Mouse (Mus musculus) MEL (cell line): Measurements from ENCODE around the gene Tmem50a. TPM values are rescaled to one million over a fixed set of nuclear protein-coding genes. Genes with fewer than 3 reads are reported as not detected.

Experiments used
- DNase-seq: peaks from one replicate; pipeline ENCODE4 v3.0.0; 2011; ENCODE audit warnings: low read depth, low spot score
- H3K27ac ChIP-seq: 2 replicates; pipeline ENCODE4 v1.5.1; 2012; ENCODE audit warnings: low read depth, mild to moderate bottlenecking, control low read depth, low read length, moderate library complexity; ENCODE audit not compliant: control insufficient read depth
- H3K27me3 ChIP-seq, 2 experiments: fragments of 150-350 bp in 1 of 2; sonication (generic) in 1 of 2; 2 replicates each; pipeline ENCODE4 v1.6.1; 2012; ENCODE audit warnings: low read length in 2 of 2, mild to moderate bottlenecking in 2 of 2, improper control_type of control experiment in 1 of 2, moderate library complexity in 1 of 2; ENCODE audit not compliant: insufficient read depth in 2 of 2, control insufficient read depth in 1 of 2
- H3K36me3 ChIP-seq, 2 experiments: 2 replicates each; pipeline ENCODE4 v1.6.1; 2012 to 2014; ENCODE audit warnings: low read length in 2 of 2, improper control_type of control experiment in 1 of 2, inconsistent platforms in 1 of 2, mild to moderate bottlenecking in 1 of 2; ENCODE audit not compliant: insufficient read depth in 2 of 2, control insufficient read depth in 1 of 2
- H3K4me1 ChIP-seq, 2 experiments: fragments of 150-350 bp in 1 of 2; sonication (generic) in 1 of 2; 2 replicates each; pipeline ENCODE4 v1.6.1; 2012; ENCODE audit warnings: low read length in 2 of 2, improper control_type of control experiment in 1 of 2, mild to moderate bottlenecking in 1 of 2; ENCODE audit not compliant: insufficient read depth in 2 of 2, control insufficient read depth in 1 of 2
- H3K4me3 ChIP-seq, 2 experiments: fragments of 150-350 bp in 1 of 2; sonication (generic) in 1 of 2; 2 replicates each; pipeline ENCODE4 v1.5.1; 2012; ENCODE audit warnings: low read depth in 2 of 2, low read length in 2 of 2, mild to moderate bottlenecking in 2 of 2, moderate library complexity in 2 of 2, control low read depth in 1 of 2, improper control_type of control experiment in 1 of 2; ENCODE audit not compliant: control insufficient read depth in 1 of 2, insufficient read depth in 1 of 2
- H3K79me2 ChIP-seq: 2 replicates; pipeline ENCODE4 v1.6.1; 2012; ENCODE audit warnings: mild to moderate bottlenecking, low read length, moderate library complexity; ENCODE audit not compliant: control insufficient read depth, poor library complexity, insufficient read depth
- H3K9ac ChIP-seq: 2 replicates; pipeline ENCODE4 v1.6.1; 2012; ENCODE audit warnings: low read depth, mild to moderate bottlenecking, control low read depth, low read length, moderate library complexity; ENCODE audit not compliant: control insufficient read depth, poor library complexity, severe bottlenecking
- H3K9me3 ChIP-seq: fragments of 150-350 bp; sonication (generic); replicated peaks from 2 replicates; pipeline ENCODE4 v1.6.1; 2012; ENCODE audit warnings: mild to moderate bottlenecking, low read length, improper control_type of control experiment, moderate library complexity; ENCODE audit not compliant: insufficient read depth
- CTCF ChIP-seq, 3 experiments: IDR thresholded peaks in 2 of 3; conservative IDR thresholded peaks in 1 of 3; 2 replicates each; pipeline ENCODE4 v1.5.1; 2011 to 2012; ENCODE audit warnings: low read length in 3 of 3, low read depth in 2 of 3, mild to moderate bottlenecking in 2 of 3, improper control_type of control experiment in 1 of 3, inconsistent platforms in 1 of 3, mixed read lengths in 1 of 3, moderate library complexity in 1 of 3; ENCODE audit not compliant: control insufficient read depth in 1 of 3, insufficient read depth in 1 of 3, poor library complexity in 1 of 3, severe bottlenecking in 1 of 3
- E2F4 ChIP-seq: IDR thresholded peaks from 2 replicates; pipeline ENCODE4 v1.6.1; 2011; ENCODE audit warnings: low read depth, low read length, improper control_type of control experiment, borderline replicate concordance
- EP300 ChIP-seq, 2 experiments: IDR thresholded peaks; 2 replicates each; pipeline ENCODE4 v1.6.1; 2011; ENCODE audit warnings: improper control_type of control experiment in 2 of 2, low read length in 2 of 2, low read depth in 1 of 2, mild to moderate bottlenecking in 1 of 2
- ETS1 ChIP-seq: IDR thresholded peaks from 2 replicates; pipeline ENCODE4 v1.6.1; 2012; ENCODE audit warnings: low read depth, mild to moderate bottlenecking, inconsistent platforms, low read length, improper control_type of control experiment, moderate library complexity
- GABPA ChIP-seq: IDR thresholded peaks from 2 replicates; pipeline ENCODE4 v1.6.1; 2012; ENCODE audit warnings: low read depth, mild to moderate bottlenecking, inconsistent platforms, low read length, improper control_type of control experiment, moderate library complexity
- GATA1 ChIP-seq: IDR thresholded peaks from 2 replicates; pipeline ENCODE4 v1.6.1; 2011; ENCODE audit warnings: low read depth, low read length, improper control_type of control experiment
- HCFC1 ChIP-seq: IDR thresholded peaks from 2 replicates; pipeline ENCODE4 v1.6.1; 2012; ENCODE audit warnings: low read depth, mild to moderate bottlenecking, inconsistent platforms, low read length, improper control_type of control experiment, moderate library complexity
- JUND ChIP-seq: IDR thresholded peaks from 2 replicates; pipeline ENCODE4 v1.6.1; 2011; ENCODE audit warnings: low read depth, mild to moderate bottlenecking, improper control_type of control experiment, low read length
- MAX ChIP-seq: IDR thresholded peaks from 2 replicates; pipeline ENCODE4 v1.6.1; 2011; ENCODE audit warnings: low read length, improper control_type of control experiment
- MEF2A ChIP-seq: IDR thresholded peaks from 2 replicates; pipeline ENCODE4 v1.6.1; 2014; ENCODE audit warnings: low read depth, mild to moderate bottlenecking, inconsistent platforms, low read length, improper control_type of control experiment; ENCODE audit not compliant: poor library complexity, insufficient replicate concordance, severe bottlenecking; ENCODE audit errors: extremely low read depth
- MXI1 ChIP-seq: IDR thresholded peaks from 2 replicates; pipeline ENCODE4 v1.6.1; 2011; ENCODE audit warnings: mild to moderate bottlenecking, low read depth, low read length, improper control_type of control experiment
- MYB ChIP-seq: IDR thresholded peaks from 2 replicates; pipeline ENCODE4 v1.6.1; 2011; ENCODE audit warnings: mild to moderate bottlenecking, low read depth, low read length, improper control_type of control experiment
- POLR2A ChIP-seq, 2 experiments: IDR thresholded peaks; 2 replicates each; pipeline ENCODE4 v1.6.1; 2011 to 2012; ENCODE audit warnings: low read length in 2 of 2, mild to moderate bottlenecking in 2 of 2, control low read depth in 1 of 2, improper control_type of control experiment in 1 of 2, low read depth in 1 of 2, moderate library complexity in 1 of 2; ENCODE audit not compliant: control insufficient read depth in 1 of 2, insufficient read depth in 1 of 2, poor library complexity in 1 of 2
- POLR2AphosphoS5 ChIP-seq: IDR thresholded peaks from 2 replicates; pipeline ENCODE4 v1.6.1; 2012; ENCODE audit warnings: low read depth, borderline replicate concordance, mild to moderate bottlenecking, inconsistent platforms, low read length, moderate library complexity, mixed read lengths
- SMC3 ChIP-seq: IDR thresholded peaks from 2 replicates; pipeline ENCODE4 v1.6.1; 2011; ENCODE audit warnings: low read depth, low read length, improper control_type of control experiment
- USF1 ChIP-seq: IDR thresholded peaks from 2 replicates; pipeline ENCODE4 v1.6.1; 2014; ENCODE audit warnings: low read depth, mild to moderate bottlenecking, inconsistent platforms, low read length, improper control_type of control experiment, moderate library complexity
- ZC3H11A ChIP-seq: IDR thresholded peaks from 2 replicates; pipeline ENCODE4 v1.6.1; 2012; ENCODE audit warnings: low read depth, mild to moderate bottlenecking, inconsistent platforms, low read length, improper control_type of control experiment
- polyA plus RNA-seq, 2 experiments: library from polyadenylated mRNA; stranded (reverse) in 1 of 2; unstranded in 1 of 2; fragments of >175 nt in 1 of 2; fragments of >200 nt in 1 of 2; gene quantifications; 2 replicates each; pipeline versions ENCODE4 v1.2.1 to v1.2.4; 2012; ENCODE audit warnings: low replicate concordance in 2 of 2, low read depth in 1 of 2; ENCODE audit not compliant: insufficient read length in 2 of 2, insufficient read depth in 1 of 2, missing spikeins in 1 of 2
- total RNA-seq: library from RNA; depleted of rRNA; stranded (reverse); fragments of 300-350 nt; gene quantifications from 2 replicates; pipeline ENCODE4 v1.2.3, GENCODE M21; 2012

The Tmem50a gene
- total and polyA plus RNA-seq, 3 experiments: 58.5 to 115 TPM; not detected in 1

GRCm38 (mm10) chr4:134856056-134856455, 58.8 kb downstream of the Tmem50a start:
- Histone ChIP-seq H3K4me1 (peaks cover 1 to 27% of the 10 kb centered on the region in 2 experiments; a peak in 3 of 4 replicates), H3K27me3 (no peaks in the 10 kb centered on the region), H3K79me2 (peaks cover 20% of the 10 kb centered on the region)

GRCm38 (mm10) chr4:134855371-134855770, 59.5 kb downstream of the Tmem50a start:
- Histone ChIP-seq H3K9me3 (no peaks in the 10 kb centered on the region), H3K79me2 (peaks cover 24% of the 10 kb centered on the region), H3K27me3 (no peaks in the 10 kb centered on the region), H3K36me3 (peaks cover 0 to 17% of the 10 kb centered on the region in 2 experiments; a peak in 2 of 4 replicates), H3K4me3 (no peak overlapping the region), H3K9ac (no peak overlapping the region), H3K4me1 (peaks cover 3 to 30% of the 10 kb centered on the region in 2 experiments; a peak in 3 of 4 replicates), H3K27ac (no peak overlapping the region)
- TF ChIP-seq MAX: no peak
- no peak for TF ChIP-seq MEF2A
- no peak for TF ChIP-seq MYB
- no peak for TF ChIP-seq CTCF (IDR thresholded peaks at IDR 0.05 in 2 of 3, conservative IDR thresholded peaks at IDR 0.05 in 1 of 3; ENCODE audit: control insufficient read depth in 1 of 3, insufficient read depth in 1 of 3, low read depth in 2 of 3, low read length in 3 of 3, poor library complexity in 1 of 3, severe bottlenecking in 1 of 3)
- TF ChIP-seq POLR2A (IDR thresholded peaks at IDR 0.05; ENCODE audit: control insufficient read depth in 1 of 2, insufficient read depth in 1 of 2, low read depth in 1 of 2, low read length in 2 of 2, poor library complexity in 1 of 2): no peak
- no peak for TF ChIP-seq E2F4
- DNase-seq: no peak

More at GRCm38 (mm10) chr4:134856056-134856455, 58.8 kb downstream of the Tmem50a start:
- Histone ChIP-seq H3K9me3 (no peaks in the 10 kb centered on the region), H3K4me3 (no peak overlapping the region), H3K9ac (no peak overlapping the region)
- DNase-seq: no peak
- TF ChIP-seq MAX (no peak), USF1 (no peak), POLR2AphosphoS5 (no peak), POLR2A (IDR thresholded peaks at IDR 0.05; ENCODE audit: control insufficient read depth in 1 of 2, insufficient read depth in 1 of 2, low read depth in 1 of 2, low read length in 2 of 2, poor library complexity in 1 of 2) (no peak), GABPA (no peak), ZC3H11A (no peak), HCFC1 (no peak), EP300 (IDR thresholded peaks at IDR 0.05; ENCODE audit: low read depth in 1 of 2, low read length in 2 of 2) (no peak), SMC3 (no peak), GATA1 (no peak), CTCF (IDR thresholded peaks at IDR 0.05 in 2 of 3, conservative IDR thresholded peaks at IDR 0.05 in 1 of 3; ENCODE audit: control insufficient read depth in 1 of 3, insufficient read depth in 1 of 3, low read depth in 2 of 3, low read length in 3 of 3, poor library complexity in 1 of 3, severe bottlenecking in 1 of 3) (no peak), ETS1 (no peak), MXI1 (no peak), MYB (no peak), JUND (no peak)
- TF ChIP-seq, all 39 proteins: peak for 0
- peaks cover 0 to 12% of the 10 kb centered on the region in 2 experiments; a peak in 2 of 4 replicates for H3K36me3 ChIP-seq
- H3K27ac ChIP-seq: no peak overlapping the region
